Mouse (Mus musculus) heart, adult 18-20 months (tissue): Measurements from ENCODE around the gene Nlrp3. TPM values are rescaled to one million over a fixed set of nuclear protein-coding genes. Genes with fewer than 3 reads are reported as not detected.

Source experiments
- DNase-seq, 2 experiments: peaks; one replicate each; pipeline ENCODE4 v3.0.0; 2021 to 2022; ENCODE audit warnings: mixed read lengths in 1 of 2
- long read RNA-seq, 2 experiments: library from polyadenylated mRNA; stranded (forward); transcript quantifications; one replicate each; pipeline ENCODE4 v2.0.0; 2021
- total RNA-seq, 2 experiments: library from RNA; stranded (reverse); gene quantifications; 2 replicates each; pipeline ENCODE4 v1.2.3; 2021

Nlrp3 gene
- under 1 TPM; 0.31 to 0.47 TPM for total RNA-seq
- long read RNA-seq, experiment 1, result 0 reads
- long read RNA-seq, experiment 2, result 0 reads

- DNase-seq, result peak in 1 of 2 experiments; percentile 47
Measured at GRCm38 (mm10) chr11:59541324-59541723, at the start of gene Nlrp3. Nlrp3 (plus strand) TSS chr11:59541568.

- no peak for DNase-seq
Measured at GRCm38 (mm10) chr11:59496672-59497310, 44.6 kb upstream of the Nlrp3 start.

DNA sequence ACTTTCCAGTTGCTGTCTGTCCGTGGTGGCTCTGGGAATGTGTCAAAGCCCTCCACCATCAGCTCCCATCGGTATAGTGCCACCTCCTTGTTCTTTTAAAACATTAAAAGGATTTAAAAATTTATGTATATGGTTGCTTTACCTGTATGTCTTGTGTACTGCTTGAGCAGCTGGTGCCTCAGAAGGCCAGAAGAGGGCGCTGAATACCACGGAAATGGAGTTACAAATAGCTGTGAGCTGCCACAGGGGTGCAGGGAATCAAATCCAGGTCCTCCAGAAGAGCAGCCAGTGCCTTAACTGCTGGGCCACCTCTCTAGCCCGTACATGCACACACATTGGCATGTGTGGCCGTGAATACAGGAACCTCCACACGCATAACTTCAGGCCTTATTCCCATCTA lies 43.6 kb upstream of the Nlrp3 start:
- no peak for DNase-seq

GRCm38 (mm10) chr11:59501978-59502700 lies 39.2 kb upstream of the Nlrp3 start:
- no peak for DNase-seq

- DNase-seq, result peak in 1 of 2 experiments; percentile 56
Measured at GRCm38 (mm10) chr11:59505351-59505838, 36.0 kb upstream of the Nlrp3 start.

DNA sequence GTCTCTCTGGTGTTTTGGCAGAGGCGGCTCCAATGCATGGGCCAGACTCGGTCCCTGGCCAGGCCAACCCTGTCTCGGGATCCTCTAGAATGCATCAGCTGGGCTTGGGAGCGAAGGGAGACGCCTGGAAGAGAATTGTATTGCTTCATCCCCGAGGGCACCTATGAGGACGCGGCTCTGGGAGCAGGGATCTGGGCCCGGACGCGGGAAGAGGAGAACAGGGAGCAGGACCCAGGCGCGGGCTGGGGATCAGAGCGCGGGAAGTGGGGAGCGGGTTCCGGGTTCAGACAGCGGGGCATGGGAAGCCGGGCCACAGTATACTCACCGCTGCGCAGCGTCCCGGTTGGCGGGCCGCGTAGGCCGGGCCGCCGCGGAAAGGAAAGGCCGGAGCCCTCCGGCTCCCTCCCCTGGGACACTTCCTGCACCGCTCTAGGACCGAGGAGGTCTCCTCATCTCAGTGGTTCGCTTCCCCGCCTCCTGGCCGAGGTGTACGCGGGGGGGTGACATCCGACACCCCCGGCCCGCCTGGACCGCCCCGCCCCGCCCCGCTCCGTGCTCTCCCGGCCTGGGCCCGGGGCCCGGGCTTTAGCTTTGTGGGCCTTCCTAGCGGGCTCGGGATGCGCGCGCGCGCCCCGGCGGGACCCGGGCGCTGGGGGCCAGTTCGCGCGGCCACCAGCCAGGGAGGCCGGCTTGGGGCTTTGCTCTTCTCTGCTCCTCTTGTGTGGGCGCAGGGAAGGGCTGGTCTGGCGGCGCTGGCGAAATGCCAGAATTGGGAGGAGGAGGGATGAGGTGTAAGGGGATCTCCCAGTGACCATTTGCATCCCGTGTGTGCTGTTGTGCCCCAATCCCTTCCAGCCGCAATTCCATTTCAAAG lies 35.3 kb upstream of the Nlrp3 start:
- peak; percentile 93 to 95 for DNase-seq

DNA sequence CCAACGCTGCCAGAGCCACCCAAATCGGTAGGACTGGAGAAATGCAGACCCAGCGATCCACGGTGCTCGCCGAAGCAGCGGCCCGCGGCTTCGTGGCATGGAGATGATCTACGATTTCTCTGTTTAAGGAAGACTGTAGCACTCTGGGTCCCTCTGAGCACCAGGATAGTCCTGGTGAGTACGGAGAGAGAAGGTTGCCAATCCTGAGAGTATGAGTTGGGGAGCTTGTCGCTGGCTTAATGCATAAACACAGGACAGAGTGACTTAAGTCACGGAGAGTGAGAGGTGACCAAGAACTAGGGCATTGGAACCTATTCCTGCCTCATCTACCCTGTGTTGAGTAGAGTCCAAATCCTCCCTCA lies 34.7 kb upstream of the Nlrp3 start:
- DNase-seq, result no peak

- DNase-seq, result no peak
Measured at GRCm38 (mm10) chr11:59511558-59511957, 29.8 kb upstream of the Nlrp3 start.

DNA sequence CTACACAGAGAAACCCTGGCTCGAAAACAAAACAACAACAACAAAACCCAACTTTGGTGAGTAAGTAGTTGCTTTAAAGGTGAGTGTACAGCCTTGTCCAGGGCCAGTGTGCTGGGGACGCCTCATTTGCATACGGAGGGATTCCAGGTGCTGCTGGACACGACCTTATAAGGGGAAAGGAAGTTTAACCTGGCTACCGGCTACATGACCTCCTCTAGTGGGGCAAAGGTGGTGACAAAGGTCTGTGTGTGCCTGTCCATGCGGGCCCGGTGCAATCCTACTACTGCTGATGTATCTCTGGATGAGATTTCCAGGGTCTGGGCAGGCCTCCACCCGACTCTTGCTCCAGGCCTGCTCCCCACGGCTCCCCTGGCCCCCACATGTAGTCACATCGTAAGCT lies 28.6 kb upstream of the Nlrp3 start:
- DNase-seq, result no peak

- DNase-seq, result no peak
Measured at GRCm38 (mm10) chr11:59513556-59513955, 27.8 kb upstream of the Nlrp3 start.

GRCm38 (mm10) chr11:59514381-59514780 lies 27.0 kb upstream of the Nlrp3 start:
- DNase-seq, result peak; percentile 33 to 34

- no peak for DNase-seq
Measured at GRCm38 (mm10) chr11:59514789-59515188, 26.6 kb upstream of the Nlrp3 start.

DNA sequence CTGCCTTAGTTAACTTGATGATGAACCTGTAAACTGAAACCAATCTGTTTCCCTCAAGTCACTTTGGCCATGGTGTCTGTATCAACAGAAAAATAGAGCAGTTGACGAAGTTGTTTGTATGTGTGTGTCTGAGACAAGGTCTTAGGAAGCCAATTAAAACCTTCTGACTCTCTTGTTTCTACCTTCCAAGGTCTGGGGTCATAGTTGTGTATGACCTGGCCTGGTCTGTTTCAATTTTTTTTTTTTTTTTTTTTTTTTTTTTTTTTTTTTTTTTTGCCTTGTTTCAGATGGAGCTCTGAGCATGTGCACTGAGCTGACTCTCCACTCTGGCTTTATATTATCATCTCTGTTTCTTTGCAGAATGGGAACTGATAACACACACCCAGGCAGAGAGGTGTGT lies 23.9 kb upstream of the Nlrp3 start:
- DNase-seq, result no peak

DNA sequence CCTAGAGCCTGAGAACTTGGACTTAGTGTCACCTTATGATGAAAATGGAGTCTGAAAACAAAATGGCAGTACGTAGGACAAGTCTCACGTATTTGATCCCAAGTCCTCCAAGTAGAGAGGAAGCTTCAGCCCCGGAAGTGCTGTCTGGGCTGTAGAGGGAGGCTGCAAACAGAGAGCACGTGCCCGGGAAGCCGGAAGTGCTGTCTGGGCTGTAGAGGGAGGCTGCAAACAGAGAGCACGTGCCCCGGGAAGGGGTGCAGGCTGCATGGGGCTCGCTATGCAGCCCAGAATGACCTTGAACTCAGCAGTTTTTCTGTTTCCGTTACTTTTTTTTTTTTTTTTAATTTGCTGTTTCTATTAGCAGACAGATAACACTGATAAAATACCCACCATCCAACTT lies 23.1 kb upstream of the Nlrp3 start:
- DNase-seq, result peak; percentile 26 to 48

DNA sequence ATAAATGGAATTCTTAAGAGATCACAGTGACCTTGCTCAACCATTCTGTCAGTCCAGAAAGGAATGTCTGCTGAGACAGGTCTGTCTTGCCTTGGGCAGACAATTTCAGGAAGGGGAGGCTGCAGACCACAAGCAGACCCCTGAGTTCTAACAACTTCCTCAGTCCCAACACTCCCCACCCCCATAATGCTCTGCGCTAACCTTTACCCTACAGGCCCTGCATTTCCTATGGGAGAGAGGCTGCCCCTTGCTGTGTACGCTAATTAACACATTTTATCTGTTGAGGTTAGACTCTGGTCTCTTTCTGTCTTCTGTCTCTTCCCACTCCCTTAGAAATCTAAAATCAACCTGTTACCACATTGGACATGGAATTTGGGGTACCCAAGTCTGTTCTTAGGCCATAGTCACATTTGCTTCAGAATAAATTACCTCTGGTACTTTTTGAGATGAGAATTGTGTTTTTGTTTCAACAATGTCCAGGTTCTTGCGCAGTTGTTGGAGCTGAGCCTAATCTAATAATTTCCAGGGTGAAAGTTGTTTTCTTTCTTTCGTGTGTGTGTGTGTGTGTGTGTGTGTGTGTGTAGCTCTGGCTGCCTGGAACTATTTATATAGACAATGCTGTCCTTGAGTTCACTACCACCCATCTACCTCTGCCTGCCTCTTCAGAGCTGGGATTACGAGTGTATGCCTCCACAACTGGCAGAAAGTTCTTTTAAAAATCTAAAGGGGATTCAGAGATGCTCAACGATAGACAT lies 21.4 kb upstream of the Nlrp3 start:
- DNase-seq, result no peak

DNA sequence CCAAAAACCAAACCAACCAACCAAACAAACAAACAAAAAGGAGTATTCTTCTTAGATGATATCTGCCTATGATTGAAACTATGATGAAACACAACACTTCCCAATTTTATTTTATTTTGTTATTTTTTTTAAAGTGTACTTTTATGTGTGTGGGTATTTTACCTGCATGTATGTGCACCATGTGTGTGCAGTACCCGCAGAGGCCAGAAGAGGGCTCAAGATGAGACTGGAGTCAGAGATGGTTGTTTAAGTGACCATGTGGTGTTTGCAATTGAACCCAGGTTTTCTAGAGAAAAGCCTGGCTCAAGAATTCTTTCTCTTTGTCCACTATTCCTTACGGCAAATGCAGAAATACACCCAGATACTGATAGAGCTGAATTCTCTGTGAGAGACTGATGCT lies 17.2 kb upstream of the Nlrp3 start:
- DNase-seq, result no peak

DNA sequence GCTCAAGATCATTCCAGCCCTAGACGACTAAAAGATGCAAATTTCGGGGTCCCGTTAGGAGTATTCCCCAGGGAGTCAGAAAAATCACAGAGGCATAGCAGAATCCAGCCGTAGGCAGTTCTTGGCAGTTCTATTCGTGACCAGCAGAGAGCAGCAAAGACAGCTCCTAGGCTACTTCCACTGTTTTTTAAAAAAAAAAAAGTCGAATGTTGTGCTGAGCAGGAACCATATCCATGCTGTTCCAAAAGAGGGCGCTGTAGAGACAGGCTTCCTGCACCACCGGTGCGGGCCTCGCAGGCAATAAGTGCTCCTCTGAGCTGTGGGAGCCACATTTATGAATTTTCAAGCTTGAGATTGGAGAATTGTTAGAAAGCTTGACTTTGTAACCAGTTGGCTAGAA lies 16.1 kb upstream of the Nlrp3 start:
- DNase-seq, result peak; percentile 78 to 81

DNA sequence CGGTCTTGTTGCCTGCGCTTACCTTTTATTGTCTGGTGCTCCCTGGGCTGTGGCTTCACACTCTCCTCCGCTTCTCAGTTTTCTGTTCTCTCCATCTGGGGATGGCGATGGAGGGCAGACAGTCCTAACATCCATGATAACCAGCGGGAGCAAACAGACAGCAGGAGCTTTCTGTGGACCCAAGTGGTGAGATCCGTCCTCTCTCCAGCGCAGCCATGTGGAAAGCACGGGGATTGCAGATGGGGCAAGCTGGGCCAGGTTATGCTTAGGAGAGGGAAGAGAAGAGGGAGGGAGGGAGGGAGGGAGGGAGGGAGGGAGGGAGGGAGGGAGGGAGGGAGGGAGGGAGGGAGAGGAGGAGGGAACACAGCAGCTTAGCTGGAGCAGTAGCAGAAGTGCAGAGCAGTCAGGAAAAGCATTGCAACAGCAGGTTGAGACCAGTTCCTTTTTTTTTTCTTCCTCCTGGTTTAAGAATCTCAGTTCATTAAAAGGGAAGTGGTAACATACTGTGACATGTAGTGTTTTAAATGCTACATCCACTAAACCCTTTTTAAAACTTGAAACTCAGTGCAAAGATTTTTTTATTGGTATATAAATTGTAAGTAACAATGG lies 14.8 kb upstream of the Nlrp3 start, which contains the start of gene Zkscan17:
TSS of gene Zkscan17 (minus strand) at position 280 of the 609 bp plus-strand sequence.
- DNase-seq, result peak in 1 of 2 experiments; percentile 24

GRCm38 (mm10) chr11:59530221-59530620 lies 11.1 kb upstream of the Nlrp3 start:
- DNase-seq, result no peak

- no peak for DNase-seq
Measured at GRCm38 (mm10) chr11:59530870-59531535, 10.4 kb upstream of the Nlrp3 start.

GRCm38 (mm10) chr11:59531562-59531961 lies 9.8 kb upstream of the Nlrp3 start:
- DNase-seq, result no peak
